Mouse (Mus musculus) megakaryocyte progenitor cell, adult 5-6 weeks (primary cell): ENCODE results near the gene Ankrd33. TPM values are rescaled to one million over a fixed set of nuclear protein-coding genes. Genes with fewer than 3 reads are reported as not detected.

Source experiments
- total RNA-seq, 2 experiments: library from RNA; stranded (forward) in 1 of 2; stranded (reverse) in 1 of 2; fragments of 157-497, 149-512 nt in 1 of 2; fragments of 200-1000 nt in 1 of 2; gene quantifications; 2 replicates each; pipeline versions ENCODE4 v1.2.3 to v1.2.4; 2015 to 2017

Gene Ankrd33
- total RNA-seq, 2 experiments from 2014 or later: not detected

Other genes starting within 250 kb of the Ankrd33 start
- gene Scn8a, start 245.9 kb upstream of the Ankrd33 start, total RNA-seq (2015): not detected in 2 replicates
- gene Scn8a, start 245.9 kb upstream of the Ankrd33 start, total RNA-seq (2017): not detected in 2 replicates
- not detected in 2 replicates for gene Gm47841, start 68.4 kb upstream of the Ankrd33 start, total RNA-seq (2015)
- gene Gm47841, start 68.4 kb upstream of the Ankrd33 start, total RNA-seq (2017): not detected in 2 replicates
- gene Fignl2, start 37.2 kb upstream of the Ankrd33 start, total RNA-seq (2015): not detected in 2 replicates
- under 0.01 TPM in 1 of 2 replicates, not detected in the other for gene Fignl2, start 37.2 kb upstream of the Ankrd33 start, total RNA-seq (2017)
- gene Acvrl1, start 12.8 kb downstream of the Ankrd33 start, total RNA-seq (2015): 0.27 and 1.1 TPM in 2 replicates
- 1.6 and 1.7 TPM in 2 replicates for gene Acvrl1, start 12.8 kb downstream of the Ankrd33 start, total RNA-seq (2017)
- gene Acvr1b, start 58.3 kb downstream of the Ankrd33 start, total RNA-seq (2015): 3.4 and 4.8 TPM in 2 replicates
- gene Acvr1b, start 58.3 kb downstream of the Ankrd33 start, total RNA-seq (2017): 6.4 and 10.3 TPM in 2 replicates
- 0.98 and 1.1 TPM in 2 replicates for gene Grasp, start 108.4 kb downstream of the Ankrd33 start, total RNA-seq (2015)
- gene Grasp, start 108.4 kb downstream of the Ankrd33 start, total RNA-seq (2017): 1.00 and 1.1 TPM in 2 replicates
- 6.5 and 11.3 TPM in 2 replicates for gene Nr4a1, start 138.5 kb downstream of the Ankrd33 start, total RNA-seq (2015)
- gene Nr4a1, start 138.5 kb downstream of the Ankrd33 start, total RNA-seq (2017): 7.1 and 7.9 TPM in 2 replicates
- gene Atg101, start 168.5 kb downstream of the Ankrd33 start, total RNA-seq (2015): 7.9 and 13.1 TPM in 2 replicates
- gene Atg101, start 168.5 kb downstream of the Ankrd33 start, total RNA-seq (2017): 58.6 and 63.5 TPM in 2 replicates
- gene 6030408B16Rik, start 177.5 kb downstream of the Ankrd33 start, total RNA-seq (2015): not detected in 2 replicates
- not detected in 2 replicates for gene 6030408B16Rik, start 177.5 kb downstream of the Ankrd33 start, total RNA-seq (2017)